Mouse (Mus musculus) bone marrow, adult 2 months (tissue): Measurements from ENCODE around the gene Tnfrsf14.
A peak's percentile ranks its signal among the peaks of the same experiment; 100 is the strongest.

Experiments used
- CTCF ChIP-seq: fragments of 200-500 bp; IDR thresholded peaks from 2 replicates; pipeline ENCODE4 v1.5.1; 2011; ENCODE audit warnings: low read length, control low read depth; ENCODE audit not compliant: control insufficient read depth, insufficient read depth
- POLR2A ChIP-seq: fragments of 200-500 bp; IDR thresholded peaks from 2 replicates; pipeline ENCODE4 v1.6.1; 2011; ENCODE audit warnings: low read depth, mild to moderate bottlenecking, control low read depth, low read length, borderline replicate concordance; ENCODE audit not compliant: control insufficient read depth

GRCm38 (mm10) chr4:154935788-154936187, 7.4 kb upstream of the Tnfrsf14 start:
- peak; percentile 32; the same call in 1 of the 2 replicates for TF ChIP-seq CTCF
- no peak for TF ChIP-seq POLR2A
